Mouse (Mus musculus): Measurements from ENCODE around the gene Efcab6.

DNA sequence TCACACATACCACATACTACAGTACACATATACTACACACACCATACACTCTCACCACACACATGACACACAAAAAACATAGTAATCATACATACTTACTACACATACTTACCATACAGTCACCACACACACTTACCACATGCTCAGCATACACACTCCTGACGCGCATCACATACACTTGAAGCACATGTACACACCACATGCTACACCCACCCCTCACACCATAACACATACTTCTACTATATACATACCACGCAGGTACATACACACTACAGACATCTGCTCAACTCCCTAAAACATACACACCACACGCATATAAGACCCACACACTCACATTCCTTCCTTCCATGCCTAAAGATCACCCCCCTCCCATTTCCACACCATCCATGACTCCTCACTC is 11.9 kb downstream of the Efcab6 start:
- no peak for TF ChIP-seq TAL1 (IDR thresholded peaks at IDR 0.05; ENCODE audit: low read length)
- no peak for TF ChIP-seq GATA1 (IDR thresholded peaks at IDR 0.05; ENCODE audit: low read length)

All from erythroblast, embryonic 14.5 days (primary cell).